Mouse (Mus musculus) Muller cell, postnatal 12 days (primary cell): ENCODE data around the gene Got2.

Experiments
- DNase-seq: peaks from one replicate; pipeline ENCODE4 v3.0.0-alpha.2; 2015; ENCODE audit errors: inconsistent ontology term

Gene Got2

GRCm38 (mm10) chr8:95821266-95821665 lies 67.1 kb downstream of the Got2 start:
- DNase-seq = no peak

- DNase-seq = no peak
Measured at GRCm38 (mm10) chr8:95818211-95818610, 70.1 kb downstream of the Got2 start.

- no peak for DNase-seq
Measured at GRCm38 (mm10) chr8:95817597-95817996, 70.8 kb downstream of the Got2 start.

- no peak for DNase-seq
Measured at GRCm38 (mm10) chr8:95816044-95816708, 72.2 kb downstream of the Got2 start.
